Mouse (Mus musculus) brain, embryonic 14.5 days (tissue): ENCODE measurements around the gene Ramp3.

Experiments
- CTCF ChIP-seq: fragments of 200-500 bp; IDR thresholded peaks from 2 replicates; pipeline ENCODE4 v1.5.1; 2012; ENCODE audit warnings: inconsistent platforms, mild to moderate bottlenecking, moderate library complexity, borderline replicate concordance; ENCODE audit not compliant: insufficient read depth, insufficient read length; ENCODE audit errors: extremely low read depth
- POLR2A ChIP-seq: fragments of 200-500 bp; IDR thresholded peaks from 2 replicates; pipeline ENCODE4 v1.6.1; 2012; ENCODE audit warnings: mild to moderate bottlenecking, inconsistent platforms, borderline replicate concordance; ENCODE audit not compliant: poor library complexity, insufficient read depth, insufficient read length, severe bottlenecking; ENCODE audit errors: extremely low read depth

DNA sequence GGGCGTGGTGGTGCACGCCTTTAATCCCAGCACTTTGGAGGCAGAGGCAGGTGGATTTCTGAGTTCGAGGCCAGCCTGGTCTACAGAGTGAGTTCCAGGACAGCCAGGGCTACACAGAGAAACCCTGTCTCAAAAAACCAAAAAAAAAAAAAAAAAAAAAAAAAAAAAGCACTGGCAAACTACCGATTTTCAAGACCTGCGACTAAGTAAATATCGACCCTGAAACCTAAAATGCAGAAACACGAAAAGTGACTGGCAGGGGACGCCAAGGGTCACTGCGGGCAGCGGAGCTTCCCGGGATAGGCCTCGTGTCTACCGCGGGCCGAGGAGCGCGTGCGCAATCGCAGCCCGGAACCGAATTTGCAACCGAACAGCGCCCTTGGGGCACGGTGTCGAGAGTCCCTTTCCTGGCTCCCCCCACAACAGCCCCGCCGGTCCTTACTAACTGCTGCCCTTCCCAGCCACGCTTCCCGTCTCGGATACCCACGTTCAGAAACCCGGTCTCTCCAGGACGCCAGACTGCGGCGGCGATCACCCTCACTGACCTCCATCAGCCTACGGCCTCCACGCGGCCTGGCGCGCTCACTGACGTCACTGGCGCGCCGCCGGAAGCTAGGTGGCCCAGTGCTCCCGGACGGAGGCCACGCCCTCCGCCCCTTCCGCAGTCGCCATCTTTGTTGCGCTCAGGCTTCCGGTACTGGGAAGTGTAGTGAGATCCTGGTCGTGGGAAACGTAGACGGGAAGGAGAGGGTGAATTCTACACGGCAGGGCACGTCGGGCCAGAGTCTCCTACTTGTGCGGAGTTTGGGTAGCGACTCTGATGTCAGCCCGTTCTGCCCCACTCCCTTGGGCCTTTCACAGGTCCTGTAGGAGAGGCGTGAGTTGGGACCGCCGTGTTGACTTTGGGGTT lies 32.6 kb upstream of the Ramp3 start, which contains the start of gene Tbrg4:
- TF ChIP-seq CTCF (no peak), POLR2A (peak; percentile 77; the same call in 1 of the 2 replicates)
